Mouse (Mus musculus) spleen, postnatal 4 days (tissue): ENCODE results near the gene Scamp5.

Experiments
- DNase-seq, 2 experiments: peaks; one replicate each; pipeline ENCODE4 v3.0.0; 2022; ENCODE audit warnings: low spot score in 2 of 2

The Scamp5 gene

DNA sequence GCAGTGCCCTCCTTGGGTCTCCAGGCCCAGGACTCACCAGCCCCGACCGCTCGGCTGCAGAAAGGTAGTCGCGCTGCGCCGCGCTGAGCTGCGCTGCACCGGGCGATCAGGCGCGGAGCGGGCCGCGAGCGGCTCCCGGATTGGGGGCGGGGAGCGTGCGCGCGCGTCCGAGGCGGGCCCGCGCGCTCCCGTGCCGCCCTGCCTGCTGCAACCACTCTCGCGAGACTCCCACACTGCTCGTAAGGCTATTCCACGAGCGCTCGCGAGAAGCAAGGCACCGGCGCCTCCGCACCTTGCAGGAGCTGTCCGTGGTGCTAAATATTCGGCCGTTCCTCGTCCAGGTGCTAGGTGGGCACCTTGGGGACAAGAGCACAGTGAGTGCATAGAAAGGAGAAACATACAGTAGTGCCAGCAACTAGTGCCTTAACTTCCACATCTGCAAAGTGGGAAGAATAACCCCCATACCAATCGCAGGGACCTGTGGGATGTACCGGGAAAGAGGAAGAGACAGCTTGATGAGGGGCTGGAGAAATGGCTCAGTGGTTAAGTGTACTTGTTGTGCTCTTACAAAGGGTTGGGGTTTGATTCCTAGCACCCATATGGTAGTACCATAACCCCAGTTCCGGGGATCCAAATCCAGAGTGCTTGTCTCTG is at the start of gene Scamp5:
Scamp5 (minus strand) TSS at position 165 of the 654 bp plus-strand sequence.
- DNase-seq: peak; percentile 75 to 91

DNA sequence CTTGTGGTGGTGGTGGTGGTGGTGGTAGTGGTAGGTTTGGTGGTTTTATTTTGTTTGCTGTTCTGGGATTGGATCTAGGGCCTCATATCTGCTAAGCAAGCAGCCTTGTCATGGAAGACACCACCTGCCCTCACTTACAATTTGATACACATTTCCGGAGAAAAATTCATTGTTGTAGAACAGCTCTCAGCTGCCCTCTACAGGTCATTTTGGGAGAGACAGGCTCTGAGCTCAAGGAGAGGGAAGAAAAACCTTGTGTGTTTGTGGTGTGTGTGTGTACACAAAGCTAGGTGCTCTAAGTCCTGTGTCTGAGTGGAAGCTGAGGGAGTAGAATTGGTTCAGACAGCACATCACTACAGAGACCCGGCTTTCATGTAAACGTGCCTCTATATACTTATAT is 49.3 kb upstream of the Scamp5 start:
- DNase-seq: peak; percentile 57 to 80

DNA sequence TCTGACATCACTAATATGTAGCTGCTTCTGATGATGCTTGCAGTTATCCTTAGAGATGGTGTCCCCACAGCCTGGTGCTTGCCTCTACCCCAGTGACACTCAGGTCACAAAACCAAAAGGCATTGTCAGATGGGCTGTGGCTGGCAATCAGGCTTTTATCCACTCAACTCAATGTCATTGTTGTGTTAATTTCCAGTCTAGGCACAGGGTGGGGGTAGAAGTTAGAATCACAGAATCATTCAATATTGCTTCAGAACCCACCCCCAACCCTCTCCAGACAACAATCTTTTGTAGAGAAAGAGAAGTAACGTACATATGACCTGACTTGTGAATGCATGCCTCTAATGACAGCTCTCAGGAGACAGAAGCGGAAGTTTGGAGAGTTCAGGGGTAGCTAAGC is 42.7 kb upstream of the Scamp5 start:
- DNase-seq: no peak

DNA sequence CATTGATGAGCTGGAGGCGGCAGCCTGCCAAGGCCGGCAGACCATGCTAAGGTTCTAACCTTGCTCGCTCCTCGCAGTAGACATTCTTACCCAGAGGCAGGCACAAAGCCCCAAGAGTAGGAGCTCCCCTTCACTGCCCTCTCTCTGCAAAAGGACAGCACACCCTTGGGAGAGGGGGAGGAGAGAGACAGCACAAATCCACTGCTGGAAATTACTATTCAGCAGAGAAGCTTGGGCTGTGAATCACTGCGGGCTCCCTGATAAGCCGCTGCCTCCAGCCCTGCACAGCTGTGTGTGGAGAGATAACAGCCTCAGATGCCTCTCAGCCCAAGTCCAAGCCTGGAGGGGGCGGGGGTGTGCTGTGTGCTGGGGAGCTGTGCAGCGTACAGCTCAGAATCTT is 37.8 kb upstream of the Scamp5 start:
- DNase-seq: peak; percentile 69 to 76

DNA sequence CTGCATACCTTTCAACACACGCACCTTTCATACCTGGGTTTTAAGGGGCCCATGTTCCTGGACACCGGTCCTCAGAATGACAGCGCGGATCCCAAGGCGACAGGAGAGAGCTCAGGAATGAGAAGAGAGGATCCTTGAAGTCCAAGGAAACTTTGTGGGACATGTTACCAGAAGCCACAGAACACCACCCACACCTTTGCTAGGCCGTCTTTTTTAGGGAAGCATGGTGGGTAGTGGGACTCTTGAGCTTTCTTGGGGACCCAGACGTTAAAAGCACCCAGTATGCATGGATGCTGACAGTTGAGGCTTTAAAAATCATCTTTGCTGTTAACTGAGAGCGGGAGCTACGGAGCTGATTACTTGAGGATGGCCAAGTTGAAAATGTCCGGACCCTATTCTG is 37.0 kb upstream of the Scamp5 start:
- DNase-seq: no peak

DNA sequence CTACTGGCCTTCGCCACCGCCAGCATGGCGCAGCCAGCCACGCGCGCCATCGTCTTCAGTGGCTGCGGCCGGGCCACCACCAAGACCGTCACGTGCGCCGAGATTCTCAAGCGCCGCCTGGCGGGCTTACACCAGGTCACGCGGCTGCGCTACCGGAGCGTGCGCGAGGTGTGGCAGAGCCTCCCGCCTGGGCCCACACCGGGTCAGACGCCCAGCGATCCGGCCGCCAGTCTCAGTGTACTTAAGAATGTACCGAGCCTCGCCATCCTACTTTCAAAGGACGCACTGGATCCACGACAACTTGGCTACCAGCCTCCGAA is 36.5 kb upstream of the Scamp5 start:
- DNase-seq: peak; percentile 49 to 81

DNA sequence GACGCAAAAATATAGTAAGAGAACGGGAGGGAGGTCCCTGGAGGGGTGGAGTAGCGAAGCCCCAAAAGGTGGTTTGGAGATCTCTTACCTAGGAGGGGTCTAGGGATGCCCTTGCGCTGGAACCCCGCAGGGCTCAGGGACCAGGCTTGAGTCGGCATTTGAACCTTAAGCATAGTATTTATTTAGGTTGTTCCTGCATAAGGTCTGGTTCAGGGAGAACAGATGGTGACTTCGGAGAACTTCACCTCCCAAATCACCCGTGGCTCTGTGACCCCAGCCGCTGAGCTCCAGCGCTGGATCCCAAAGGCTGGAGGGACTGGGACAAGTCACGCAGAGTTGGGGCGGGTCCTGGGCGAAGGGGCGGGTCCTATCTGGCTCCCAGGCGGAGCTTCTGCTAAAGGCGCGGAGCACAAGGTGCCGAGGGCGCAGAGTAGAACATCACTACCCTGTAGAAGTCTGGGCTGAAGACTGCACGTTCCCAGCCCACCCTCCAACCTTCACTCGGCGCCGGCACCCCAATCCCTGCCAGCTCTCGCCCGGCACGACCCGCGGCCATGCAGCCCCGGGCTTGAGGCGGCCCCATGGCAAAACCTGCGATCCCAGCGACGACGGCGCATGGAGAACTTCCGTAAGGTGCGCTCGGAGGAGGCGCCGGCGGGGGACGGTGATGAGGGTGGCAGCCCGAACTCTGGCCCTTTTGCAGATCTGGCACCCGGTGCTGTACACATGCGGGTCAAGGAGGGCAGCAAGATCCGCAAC is 35.9 kb upstream of the Scamp5 start, which contains the start of gene Rpp25:
Rpp25 (plus strand) TSS at position 405 of the 759 bp plus-strand sequence.
- peak in 1 of 2 experiments; percentile 66 for DNase-seq

DNA sequence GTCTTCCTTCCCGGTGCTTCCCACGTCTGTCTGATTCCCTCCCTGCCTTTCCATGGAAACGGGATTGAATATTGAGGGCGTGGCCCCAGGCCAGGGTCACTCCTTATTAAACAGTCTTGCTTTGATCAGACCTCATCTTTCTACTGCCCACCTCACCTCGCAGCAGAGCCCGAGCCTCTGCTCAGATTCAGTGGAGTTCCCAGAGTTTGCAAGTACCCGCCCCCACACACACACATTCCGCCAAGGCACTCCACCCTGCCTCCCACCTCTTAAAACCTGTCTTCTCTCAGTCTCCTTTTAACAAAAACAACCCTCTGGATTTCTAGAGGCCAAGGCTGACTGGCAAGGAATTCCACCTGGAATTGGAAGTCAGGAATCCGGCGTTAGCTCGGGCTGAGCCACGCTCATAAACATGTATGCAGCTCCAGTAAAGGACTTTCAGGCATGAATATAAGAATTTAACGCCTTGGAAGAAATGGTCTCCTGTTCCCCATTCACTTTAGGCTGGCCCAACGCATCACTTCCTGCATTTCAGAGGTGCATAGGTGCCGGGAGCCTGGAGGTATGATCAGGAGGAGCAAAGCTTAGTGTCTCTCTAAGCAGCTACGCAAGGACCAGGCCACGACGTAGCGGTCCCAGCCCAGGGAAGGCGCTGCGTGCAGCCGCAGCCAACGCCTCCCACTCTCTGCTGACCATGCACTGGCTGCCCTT is 35.2 kb upstream of the Scamp5 start:
- DNase-seq: no peak

DNA sequence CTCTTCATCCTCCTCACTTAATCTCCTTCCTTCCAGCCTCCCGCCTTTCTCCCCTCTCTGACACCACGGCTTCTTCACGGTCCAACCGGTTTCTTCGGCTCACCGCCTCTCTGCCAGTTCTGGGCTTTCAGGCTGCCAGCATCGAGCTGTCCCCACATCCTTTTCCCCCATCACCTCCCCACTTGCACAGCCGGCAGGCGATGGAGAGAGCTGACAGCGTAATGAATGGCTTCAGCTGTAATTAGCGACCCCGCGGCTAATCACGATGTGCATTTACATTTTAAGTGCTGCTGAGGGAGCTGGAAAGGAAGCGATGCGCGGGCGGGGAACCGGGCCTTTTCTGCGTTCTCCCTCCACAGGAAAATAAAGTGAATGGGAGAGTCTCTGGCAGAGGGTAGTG is 34.0 kb upstream of the Scamp5 start:
- no peak for DNase-seq

DNA sequence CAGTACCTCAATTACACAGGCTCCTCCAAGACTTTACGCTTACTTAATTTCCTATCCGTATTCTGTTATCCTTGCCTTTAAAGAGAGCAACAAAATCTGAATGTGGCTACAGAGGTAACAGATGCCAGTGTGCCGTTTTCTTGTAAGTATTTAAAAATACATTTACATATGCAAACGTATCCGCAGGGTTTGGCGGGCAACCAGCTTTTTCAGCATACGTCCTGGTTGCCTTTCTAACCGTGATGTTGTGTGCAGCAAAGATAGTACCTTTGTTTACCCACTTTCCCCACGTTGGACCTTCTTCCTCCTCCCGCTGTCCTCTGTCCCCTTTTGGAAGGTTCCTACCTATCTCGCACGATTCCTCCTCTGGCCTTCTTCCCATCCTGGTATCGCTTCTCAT is 33.6 kb upstream of the Scamp5 start:
- no peak for DNase-seq

DNA sequence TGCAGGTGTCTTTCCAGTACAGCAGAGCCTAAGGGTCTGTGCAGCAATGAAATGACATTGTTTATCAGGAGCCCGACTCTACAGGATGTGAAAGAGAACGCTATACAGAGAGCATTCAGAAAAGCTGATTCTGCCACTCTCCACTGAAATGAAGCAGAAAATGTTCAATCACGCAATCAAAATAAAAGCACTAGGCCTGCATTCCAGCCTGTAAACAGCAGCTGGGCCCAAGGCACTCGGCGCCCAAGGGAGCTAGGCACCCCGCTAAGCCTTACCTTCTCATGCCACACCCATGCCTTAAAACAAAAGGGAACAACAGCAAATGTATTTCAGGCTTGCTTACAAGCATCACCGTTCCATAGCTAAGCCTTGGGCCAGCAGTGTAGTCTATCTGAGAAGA is 30.7 kb upstream of the Scamp5 start:
- DNase-seq: no peak

DNA sequence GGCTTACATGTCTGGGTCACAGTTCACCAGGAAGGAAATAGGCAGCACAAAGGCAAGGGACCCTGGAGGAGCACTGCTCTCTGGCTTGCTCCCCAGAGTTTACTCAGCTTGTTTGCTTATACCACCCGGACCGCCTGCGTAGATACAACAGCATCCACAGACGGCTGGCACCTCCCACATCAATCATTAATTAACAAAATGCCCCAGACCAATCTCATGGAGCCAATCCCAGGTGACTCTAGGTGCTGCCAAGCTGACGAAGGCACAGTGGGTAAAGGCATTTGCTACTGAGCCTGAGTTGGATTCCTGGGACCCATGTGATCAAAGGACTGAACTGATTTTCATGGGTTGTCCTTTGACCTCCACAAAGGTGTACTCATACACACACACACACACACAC is 29.4 kb upstream of the Scamp5 start:
- no peak for DNase-seq

DNA sequence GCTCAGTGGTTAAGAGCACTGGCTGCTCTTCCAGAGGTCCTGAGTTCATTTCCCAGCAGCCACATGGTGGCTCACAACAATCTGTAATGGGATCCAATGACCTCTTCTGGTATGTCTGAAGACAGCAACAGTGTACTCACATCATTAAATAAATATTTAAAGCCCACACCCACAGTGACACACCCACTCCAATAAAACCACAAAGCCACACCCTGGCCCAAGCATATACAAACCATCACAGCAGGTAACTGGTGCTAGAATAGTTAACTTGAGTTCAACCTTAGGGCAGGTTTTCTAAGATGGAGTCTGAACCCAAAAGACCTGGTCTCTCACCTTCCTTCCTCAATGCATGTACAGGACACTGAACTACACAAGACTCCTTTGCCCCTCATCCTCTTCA is 27.1 kb upstream of the Scamp5 start:
- no peak for DNase-seq

DNA sequence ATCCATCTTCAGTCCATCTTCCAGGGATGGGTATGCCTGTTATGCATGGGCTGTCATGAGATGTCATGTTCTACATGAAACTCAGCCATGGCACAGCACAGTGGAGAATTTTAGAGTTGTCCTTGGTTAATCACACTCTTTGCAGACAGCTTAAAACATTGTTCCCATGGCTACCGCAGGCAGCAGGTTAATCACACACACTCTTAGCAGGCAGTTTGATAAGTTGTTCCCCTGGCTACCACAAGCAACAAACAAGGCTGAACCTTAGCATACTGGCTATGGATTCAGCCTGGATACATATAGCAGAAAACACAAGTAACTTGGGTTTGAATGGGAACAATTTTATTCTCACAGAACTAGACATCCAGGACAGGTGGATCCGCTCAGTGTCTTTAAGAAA is 25.7 kb upstream of the Scamp5 start:
- DNase-seq: no peak

DNA sequence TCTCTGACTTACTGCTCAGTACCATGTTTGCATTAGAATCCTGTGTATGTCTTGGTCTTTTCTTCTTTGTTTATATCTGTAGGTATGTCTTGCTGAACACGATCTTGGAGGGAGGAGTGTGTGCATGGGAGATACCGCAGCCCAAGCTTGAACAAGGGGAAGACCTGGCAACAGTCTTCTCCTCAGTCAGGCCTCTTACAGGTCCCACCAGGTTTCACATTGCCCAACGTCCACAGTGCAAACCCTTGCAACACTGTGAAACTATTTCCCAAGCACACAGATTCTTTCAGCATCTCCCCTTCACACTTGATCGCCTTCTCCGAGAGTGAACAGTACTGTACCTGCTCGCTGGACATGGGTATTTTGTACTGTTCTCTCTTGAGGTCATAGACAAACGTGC is 19.9 kb upstream of the Scamp5 start:
- DNase-seq: no peak

DNA sequence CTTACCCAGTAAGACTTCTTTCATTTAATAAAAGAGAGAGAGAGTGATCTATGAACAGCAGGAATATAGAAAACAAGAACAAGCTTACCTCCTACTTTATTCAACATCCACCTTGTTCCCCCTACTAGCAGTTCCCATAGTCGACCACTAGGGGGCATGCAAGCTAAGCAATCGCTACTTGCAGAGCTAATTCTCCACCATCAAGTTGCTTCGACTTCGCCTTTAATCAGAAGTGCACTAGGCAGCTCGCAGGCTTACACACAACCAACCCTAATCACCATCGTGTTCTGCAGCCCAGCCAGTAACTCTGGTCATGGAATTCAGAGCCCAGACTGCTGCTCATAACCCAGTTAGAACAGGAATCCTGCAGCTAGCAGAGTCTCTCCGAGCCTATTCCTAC is 17.9 kb upstream of the Scamp5 start:
- DNase-seq: peak; percentile 78 to 91

DNA sequence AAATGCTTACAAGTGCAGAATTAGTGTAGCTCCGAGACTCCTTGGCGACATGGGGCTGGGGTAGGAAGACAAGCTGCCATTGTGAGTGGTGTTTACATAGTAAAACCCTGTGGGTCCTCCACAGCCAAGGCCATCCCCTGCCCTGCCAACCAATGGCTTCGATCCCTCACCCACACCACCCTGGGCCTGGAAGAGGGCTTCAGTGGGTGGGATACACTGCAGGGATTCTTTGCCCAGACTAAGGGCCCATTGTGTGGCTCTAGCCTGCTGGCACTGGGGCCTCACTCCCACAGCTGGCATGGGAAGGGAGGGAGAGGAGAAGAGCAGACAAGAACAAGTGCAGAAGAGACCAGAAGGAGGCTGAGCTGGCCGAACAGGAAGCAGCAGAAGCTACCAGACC is 1.1 kb upstream of the Scamp5 start:
- DNase-seq: no peak

DNA sequence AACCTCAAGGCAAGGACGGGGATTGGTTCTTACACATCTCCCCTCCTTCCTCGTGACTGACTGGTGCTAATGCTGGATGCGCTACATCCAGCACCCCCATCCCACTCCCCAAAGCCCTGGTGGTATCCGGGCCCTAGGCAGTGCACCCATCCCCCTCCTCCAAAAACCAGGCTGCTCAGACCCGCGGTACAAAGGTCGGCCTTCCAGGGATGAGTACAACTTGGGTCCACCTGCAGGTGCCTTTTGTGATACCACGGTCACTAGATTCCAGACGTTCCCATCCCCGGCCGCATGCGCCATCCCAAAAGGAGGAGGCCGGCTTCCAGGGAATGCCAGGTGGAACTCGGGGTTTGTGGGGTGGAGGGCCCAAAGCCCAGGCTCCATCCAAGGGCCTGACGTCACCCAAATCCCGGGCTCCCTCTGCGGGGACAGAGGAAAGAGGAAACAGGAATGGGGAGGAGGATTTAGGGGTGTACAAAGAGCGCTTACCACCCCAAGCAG is 539 bp downstream of the Scamp5 start:
- no peak for DNase-seq

DNA sequence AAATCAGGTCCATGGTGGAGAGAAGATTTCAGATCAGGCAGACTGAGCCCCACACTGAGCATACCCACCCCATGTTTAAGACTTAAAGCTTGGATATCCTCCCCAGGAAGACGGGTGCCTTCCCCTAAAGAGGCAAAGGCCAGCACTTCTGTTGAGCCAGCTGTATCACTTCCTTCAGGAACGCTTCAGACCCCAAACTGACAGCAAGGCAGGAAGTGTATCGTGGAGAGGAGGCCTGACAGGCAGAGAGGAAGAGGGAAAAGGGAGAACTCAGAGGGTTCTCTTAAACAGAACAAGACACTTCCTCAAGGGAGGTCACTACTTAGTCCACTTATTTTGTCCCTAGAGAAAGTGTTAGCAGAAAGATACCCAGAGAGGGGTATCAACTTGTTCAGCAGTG is 1.8 kb downstream of the Scamp5 start:
- DNase-seq: no peak

DNA sequence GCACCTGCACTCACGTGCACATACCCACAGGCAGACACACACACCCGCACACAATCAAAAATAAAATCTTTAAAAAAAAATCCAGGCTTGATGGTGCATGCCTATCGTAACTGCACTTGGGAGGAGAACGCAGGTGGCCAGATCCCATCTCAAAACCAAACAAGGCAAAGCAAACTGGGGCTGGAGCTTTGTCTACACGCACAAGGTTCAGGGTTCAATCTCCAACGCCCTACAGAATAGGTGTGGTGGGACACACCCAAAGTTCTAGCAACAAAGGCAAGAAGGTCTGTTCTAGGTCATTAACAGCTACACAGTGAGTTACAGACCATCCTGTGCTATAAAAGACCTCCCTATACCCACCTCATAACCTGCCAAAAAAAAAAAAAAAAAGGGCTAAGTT is 5.0 kb downstream of the Scamp5 start:
- DNase-seq: no peak

DNA sequence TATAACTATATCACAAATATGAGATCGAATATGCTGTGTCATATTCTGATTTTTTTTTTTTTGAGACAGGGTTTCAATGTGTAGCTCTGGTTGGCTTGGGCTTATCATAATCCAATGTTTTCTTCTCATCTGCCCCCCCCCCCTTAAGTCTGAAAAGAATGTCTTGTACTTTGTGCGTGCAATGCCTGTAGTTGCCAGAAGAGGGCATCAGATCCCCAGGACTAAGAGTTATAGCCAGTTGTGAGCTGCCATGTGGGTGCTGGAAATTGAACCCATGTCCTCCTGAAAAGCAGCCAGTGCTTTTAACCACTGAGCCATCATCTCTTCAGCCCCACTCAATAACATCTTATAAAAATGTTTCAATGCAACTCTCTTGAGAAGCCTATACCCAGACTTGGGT is 8.2 kb downstream of the Scamp5 start:
- DNase-seq: no peak

DNA sequence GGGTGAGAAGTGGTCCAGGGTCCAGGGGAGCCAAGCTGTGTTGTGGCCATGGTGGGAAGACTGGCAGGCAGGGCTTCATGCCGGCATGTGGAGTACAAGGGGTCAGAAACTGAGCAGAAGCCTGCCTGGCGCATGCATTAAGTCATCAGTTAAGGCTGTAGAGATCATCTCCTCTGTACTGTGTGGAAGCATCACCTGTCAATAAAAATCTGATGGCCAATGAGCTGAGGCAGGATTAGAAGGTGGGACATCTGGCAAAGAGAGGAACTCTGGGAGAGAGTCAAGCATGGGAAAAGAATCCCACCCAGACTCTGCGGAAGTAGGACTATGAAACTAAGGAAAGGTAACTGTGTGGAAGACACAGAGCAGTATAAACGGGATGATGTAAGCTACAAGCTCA is 14.3 kb downstream of the Scamp5 start:
- no peak for DNase-seq
